Mouse (Mus musculus) kidney, embryonic 15.5 days (tissue): Measurements from ENCODE around the gene Paqr8. TPM values are rescaled to one million over a fixed set of nuclear protein-coding genes. Genes with fewer than 3 reads are reported as not detected.

Experiments used
- ATAC-seq: fragments of 200-750 bp; cut with Nextera tagmentation; replicated peaks from 2 replicates; pipeline ENCODE4 v1.8.0; 2017; ENCODE audit warnings: moderate TSS enrichment; ENCODE audit not compliant: low FRiP score
- H3K27ac ChIP-seq: fragments of 300-500 bp; sonication (generic); 2 replicates; pipeline ENCODE4 v1.5.1; 2015; ENCODE audit warnings: mild to moderate bottlenecking, inconsistent platforms
- H3K27me3 ChIP-seq: fragments of 300-500 bp; sonication (generic); 2 replicates; pipeline ENCODE4 v1.6.1; 2015; ENCODE audit warnings: inconsistent platforms
- H3K36me3 ChIP-seq: fragments of 300-500 bp; sonication (generic); 2 replicates; pipeline ENCODE4 v1.6.1; 2015; ENCODE audit warnings: inconsistent platforms
- H3K4me1 ChIP-seq: fragments of 300-500 bp; sonication (generic); 2 replicates; pipeline ENCODE4 v1.6.1; 2015; ENCODE audit warnings: inconsistent platforms
- H3K4me2 ChIP-seq: fragments of 300-500 bp; sonication (generic); 2 replicates; pipeline ENCODE4 v1.6.1; 2015; ENCODE audit warnings: moderate library complexity, mild to moderate bottlenecking, inconsistent platforms
- H3K4me3 ChIP-seq: fragments of 300-500 bp; sonication (generic); replicated peaks from 2 replicates; pipeline ENCODE4 v1.5.1; 2015; ENCODE audit warnings: mild to moderate bottlenecking, inconsistent platforms
- H3K9ac ChIP-seq: fragments of 300-500 bp; sonication (generic); 2 replicates; pipeline ENCODE4 v1.6.1; 2015; ENCODE audit warnings: mild to moderate bottlenecking, inconsistent platforms
- H3K9me3 ChIP-seq: fragments of 300-500 bp; sonication (generic); replicated peaks from 2 replicates; pipeline ENCODE4 v1.6.1; 2016; ENCODE audit warnings: inconsistent platforms
- WGBS: fragments of 180-500 bp; shearing (Covaris S2); methylation state at CpG from one replicate; pipeline ENCODE4 v1.1.7; 2015; ENCODE audit warnings: mixed read lengths; 5-methylcytosine and 5-hydroxymethylcytosine counted together
- polyA plus RNA-seq: library from polyadenylated mRNA; unstranded; fragments of >200 nt; fragmentation: Nextera tagmentation; extraction: Ambion mirVana; gene quantifications from 2 replicates; pipeline ENCODE4 v1.2.1, GENCODE M21; 2015

Paqr8 gene
- polyA plus RNA-seq, 1 experiment from 2014 or later, result 3.9 TPM

GRCm38 (mm10) chr1:20883079-20883478 is 7.3 kb upstream of the Paqr8 start:
- Histone ChIP-seq H3K36me3 (no peaks in the 10 kb centered on the region), H3K9ac (no peak overlapping the region), H3K4me3 (no peak overlapping the region), H3K9me3 (no peaks in the 10 kb centered on the region), H3K4me1 (no peaks in the 10 kb centered on the region), H3K4me2 (no peak overlapping the region), H3K27ac (no peak overlapping the region), H3K27me3 (no peaks in the 10 kb centered on the region)
- 85% methylated on average over 4 of the region's 4 CpGs for WGBS
- no peak for ATAC-seq

- 27% methylated on average over 16 of the region's 16 CpGs for WGBS
- ATAC-seq, result peak; percentile 33
- peak overlapping the region; percentile 90 for H3K4me2 ChIP-seq
- H3K9ac ChIP-seq, result peak overlapping the region; percentile 24; the same call in 1 of the 2 replicates
- peak overlapping the region; percentile 69 for H3K4me3 ChIP-seq
- H3K27ac ChIP-seq, result no peak overlapping the region
- H3K36me3 ChIP-seq, result no peaks in the 10 kb centered on the region
- no peaks in the 10 kb centered on the region for H3K9me3 ChIP-seq
- H3K4me1 ChIP-seq, result peaks cover 7% of the 10 kb centered on the region; the same call in 1 of the 2 replicates
- no peaks in the 10 kb centered on the region for H3K27me3 ChIP-seq
Measured at GRCm38 (mm10) chr1:20889677-20890403, 566 bp upstream of the Paqr8 start.

- no peaks in the 10 kb centered on the region for H3K9me3 ChIP-seq
- peaks cover 7% of the 10 kb centered on the region; the same call in 1 of the 2 replicates for H3K4me1 ChIP-seq
- H3K4me2 ChIP-seq, result peak overlapping the region; percentile 90
- no peaks in the 10 kb centered on the region for H3K36me3 ChIP-seq
- H3K27ac ChIP-seq, result peak overlapping the region; percentile 74
- peak; percentile 78 for ATAC-seq
- peak overlapping the region; percentile 69 for H3K4me3 ChIP-seq
- H3K27me3 ChIP-seq, result no peaks in the 10 kb centered on the region
- WGBS, result under 1% methylated on average over 20 of the region's 20 CpGs
- peak overlapping the region; percentile 58 for H3K9ac ChIP-seq
Measured at GRCm38 (mm10) chr1:20890941-20891399, 564 bp downstream of the Paqr8 start.

GRCm38 (mm10) chr1:20893059-20893458 is 2.7 kb downstream of the Paqr8 start:
- H3K4me3 ChIP-seq, result no peak overlapping the region
- H3K4me1 ChIP-seq, result peaks cover 7% of the 10 kb centered on the region
- no peaks in the 10 kb centered on the region for H3K36me3 ChIP-seq
- no peak overlapping the region for H3K9ac ChIP-seq
- no peak overlapping the region for H3K4me2 ChIP-seq
- H3K27ac ChIP-seq, result no peak overlapping the region
- H3K27me3 ChIP-seq, result no peaks in the 10 kb centered on the region
- H3K9me3 ChIP-seq, result no peaks in the 10 kb centered on the region
- 84% methylated on average over 5 of the region's 5 CpGs for WGBS
- no peak for ATAC-seq

- ATAC-seq, result peak; percentile 24; the same call in 1 of the 2 replicates
- Histone ChIP-seq H3K36me3 (no peaks in the 10 kb centered on the region), H3K27me3 (no peaks in the 10 kb centered on the region), H3K9ac (no peak overlapping the region), H3K27ac (no peak overlapping the region), H3K4me2 (no peak overlapping the region), H3K4me3 (no peak overlapping the region), H3K9me3 (no peaks in the 10 kb centered on the region), H3K4me1 (peaks cover 10% of the 10 kb centered on the region)
- WGBS, result 37% methylated on average over 9 of the region's 9 CpGs
Measured at GRCm38 (mm10) chr1:20898391-20898790, 8.0 kb downstream of the Paqr8 start.

GRCm38 (mm10) chr1:20900336-20900735 is 9.9 kb downstream of the Paqr8 start:
- no peak for ATAC-seq
- Histone ChIP-seq H3K9ac (no peak overlapping the region), H3K9me3 (no peaks in the 10 kb centered on the region), H3K36me3 (no peaks in the 10 kb centered on the region), H3K27ac (no peak overlapping the region), H3K4me2 (no peak overlapping the region), H3K4me1 (peaks cover 10% of the 10 kb centered on the region), H3K4me3 (no peak overlapping the region), H3K27me3 (no peaks in the 10 kb centered on the region)
- WGBS, result 50% methylated on average over 4 of the region's 4 CpGs

GRCm38 (mm10) chr1:20905501-20906127 is 15.2 kb downstream of the Paqr8 start:
- Histone ChIP-seq H3K36me3 (no peaks in the 10 kb centered on the region), H3K4me2 (no peak overlapping the region), H3K4me1 (0 out of 2 replicates have a peak, but pooled peaks cover 7% of the 10 kb centered on the region), H3K9ac (no peak overlapping the region), H3K27ac (no peak overlapping the region), H3K4me3 (no peak overlapping the region), H3K9me3 (no peaks in the 10 kb centered on the region), H3K27me3 (no peaks in the 10 kb centered on the region)
- no peak for ATAC-seq
- 92% methylated on average over 8 of the region's 8 CpGs for WGBS

GRCm38 (mm10) chr1:20906128-20906515 is 15.7 kb downstream of the Paqr8 start:
- H3K27me3 ChIP-seq, result no peaks in the 10 kb centered on the region
- no peak overlapping the region for H3K4me2 ChIP-seq
- no peak overlapping the region for H3K9ac ChIP-seq
- no peak overlapping the region for H3K27ac ChIP-seq
- no peaks in the 10 kb centered on the region for H3K36me3 ChIP-seq
- no peaks in the 10 kb centered on the region for H3K9me3 ChIP-seq
- WGBS, result 89% methylated on average over 9 of the region's 9 CpGs
- 0 out of 2 replicates have a peak, but pooled peaks cover 7% of the 10 kb centered on the region for H3K4me1 ChIP-seq
- H3K4me3 ChIP-seq, result no peak overlapping the region
- no peak for ATAC-seq

- no peak for ATAC-seq
- Histone ChIP-seq H3K9ac (no peak overlapping the region), H3K4me1 (peaks cover 22% of the 10 kb centered on the region), H3K27ac (no peak overlapping the region), H3K9me3 (no peaks in the 10 kb centered on the region), H3K4me2 (no peak overlapping the region), H3K36me3 (no peaks in the 10 kb centered on the region), H3K4me3 (no peak overlapping the region), H3K27me3 (no peaks in the 10 kb centered on the region)
- WGBS, result 54% methylated on average over 4 of the region's 4 CpGs
Measured at GRCm38 (mm10) chr1:20908541-20908940, 18.1 kb downstream of the Paqr8 start.

GRCm38 (mm10) chr1:20912115-20912514 is 21.7 kb downstream of the Paqr8 start:
- peak; percentile 78 for ATAC-seq
- Histone ChIP-seq H3K4me2 (peak overlapping the region; percentile 47), H3K27ac (peak overlapping the region; percentile 86), H3K9ac (no peak overlapping the region), H3K36me3 (no peaks in the 10 kb centered on the region), H3K4me3 (no peak overlapping the region), H3K9me3 (no peaks in the 10 kb centered on the region), H3K27me3 (no peaks in the 10 kb centered on the region), H3K4me1 (peaks cover 23% of the 10 kb centered on the region)
- WGBS, result 15% methylated on average over 2 of the region's 2 CpGs

- Histone ChIP-seq H3K27ac (peak overlapping the region; percentile 86), H3K4me1 (peaks cover 21% of the 10 kb centered on the region), H3K9me3 (no peaks in the 10 kb centered on the region), H3K9ac (no peak overlapping the region), H3K4me3 (no peak overlapping the region), H3K4me2 (peak overlapping the region; percentile 47), H3K36me3 (no peaks in the 10 kb centered on the region), H3K27me3 (no peaks in the 10 kb centered on the region)
- 24% methylated on average over 13 of the region's 13 CpGs for WGBS
- ATAC-seq, result peak; percentile 83
Measured at GRCm38 (mm10) chr1:20912527-20913171, 22.2 kb downstream of the Paqr8 start.

GRCm38 (mm10) chr1:20914769-20915168 is 24.4 kb downstream of the Paqr8 start:
- H3K4me3 ChIP-seq, result no peak overlapping the region
- H3K27ac ChIP-seq, result no peak overlapping the region
- no peak overlapping the region for H3K9ac ChIP-seq
- no peaks in the 10 kb centered on the region for H3K36me3 ChIP-seq
- H3K4me1 ChIP-seq, result peaks cover 16% of the 10 kb centered on the region
- H3K9me3 ChIP-seq, result no peaks in the 10 kb centered on the region
- WGBS, result 93% methylated on average over 3 of the region's 3 CpGs
- no peaks in the 10 kb centered on the region for H3K27me3 ChIP-seq
- ATAC-seq, result 0 out of 2 replicates have a peak, but pooled peaks have one; percentile 16
- no peak overlapping the region for H3K4me2 ChIP-seq
